Mouse (Mus musculus): ENCODE data around the gene Mcidas.

DNA sequence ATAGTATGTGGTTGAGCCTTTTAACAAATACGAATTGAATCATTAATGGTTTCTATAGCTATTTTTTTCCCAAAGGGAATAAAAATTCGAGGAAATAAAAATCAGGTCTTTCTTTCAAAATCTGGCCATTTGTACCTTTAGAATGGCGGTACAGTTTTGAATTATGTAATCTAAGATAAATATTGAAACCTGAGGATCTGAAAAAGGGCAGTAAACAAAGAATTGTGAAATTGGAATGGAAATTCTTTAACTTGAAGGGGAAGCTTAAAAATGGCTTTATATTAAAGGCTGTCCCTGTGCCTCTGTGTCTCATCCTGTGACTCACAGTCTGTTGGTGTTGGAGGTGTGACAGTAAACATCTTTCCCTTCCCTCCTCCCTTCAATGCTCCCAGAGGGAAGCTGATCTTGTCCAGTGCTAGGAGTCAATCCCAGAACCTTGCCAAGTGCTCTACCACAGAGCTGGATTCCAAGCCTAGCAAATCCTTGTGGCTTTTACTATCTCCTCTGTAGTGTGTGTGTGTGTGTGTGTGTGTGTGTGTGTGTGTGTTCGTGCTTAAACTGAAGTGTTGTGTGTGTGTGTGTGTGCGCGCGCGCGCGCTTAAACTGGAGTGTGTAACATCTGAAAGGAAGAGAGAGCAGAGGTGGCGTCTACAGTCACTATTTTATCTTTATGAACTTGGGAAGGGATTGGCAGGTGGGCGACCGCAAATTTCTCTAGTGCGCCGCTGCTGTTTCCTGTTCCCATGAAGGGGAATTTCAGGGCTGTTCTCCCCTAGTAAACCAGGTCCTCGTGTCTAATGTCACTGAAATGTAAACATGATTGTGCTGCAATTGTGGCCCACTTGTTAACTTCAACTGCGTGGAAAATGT lies 29.9 kb downstream of the Mcidas start:
- TF ChIP-seq CTCF (IDR thresholded peaks at IDR 0.05; ENCODE audit: control insufficient read depth, insufficient read depth, insufficient read length) = no peak
- no peak for TF ChIP-seq USF1 (IDR thresholded peaks at IDR 0.05; ENCODE audit: low read depth)
- no peak for TF ChIP-seq MYOD1 (IDR thresholded peaks at IDR 0.05; ENCODE audit: control insufficient read depth, insufficient read length, low read depth)
